Mouse (Mus musculus): ENCODE measurements around the gene Cfap44.

DNA sequence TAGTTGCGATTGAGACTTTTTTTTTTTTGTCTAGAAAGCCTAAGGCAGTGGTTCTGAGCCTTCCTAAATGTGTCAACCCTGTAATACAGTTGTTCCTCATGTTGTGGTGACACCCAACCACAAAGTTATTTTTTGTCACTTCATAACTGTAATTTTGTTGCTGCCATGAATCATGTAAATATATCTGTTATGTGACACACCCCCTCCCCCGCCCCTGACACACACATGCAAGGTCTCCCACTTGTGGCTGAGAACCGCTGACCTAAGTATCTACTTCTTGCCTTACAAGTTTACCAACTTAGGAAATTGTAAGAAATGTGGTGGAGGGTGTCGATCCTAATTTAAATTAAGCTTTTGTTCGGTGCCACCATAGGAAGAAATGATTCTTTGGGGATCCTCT lies 10.3 kb downstream of the Cfap44 start:
- TF ChIP-seq CTCF (IDR thresholded peaks at IDR 0.05) (no peak), EP300 (IDR thresholded peaks at IDR 0.05; ENCODE audit: insufficient read depth, low read depth, low read length) (no peak)

Data from heart, adult 2 months (tissue).